Mouse (Mus musculus) thymus, adult 2 months (tissue): Measurements from ENCODE around the gene Ttll3. TPM values are rescaled to one million over a fixed set of nuclear protein-coding genes. Genes with fewer than 3 reads are reported as not detected.

Experiments used
- DNase-seq: peaks from one replicate; pipeline ENCODE4 v3.0.0; 2021
- H3K27ac ChIP-seq: fragments of 200-500 bp; 2 replicates; pipeline ENCODE4 v1.5.1; 2012; ENCODE audit warnings: low read length, control low read depth; ENCODE audit not compliant: control insufficient read depth, insufficient read depth
- H3K27me3 ChIP-seq: fragments of 200-500 bp; 2 replicates; pipeline ENCODE4 v1.6.1; 2012; ENCODE audit warnings: mild to moderate bottlenecking, low read length, moderate library complexity, mixed read lengths; ENCODE audit not compliant: control insufficient read depth, insufficient read depth
- H3K36me3 ChIP-seq: fragments of 200-500 bp; 2 replicates; pipeline ENCODE4 v1.6.1; 2012; ENCODE audit warnings: mild to moderate bottlenecking, low read length, moderate library complexity; ENCODE audit not compliant: control insufficient read depth, insufficient read depth
- H3K4me1 ChIP-seq: fragments of 200-500 bp; replicated peaks from 2 replicates; pipeline ENCODE4 v1.6.1; 2012; ENCODE audit warnings: low read length; ENCODE audit not compliant: control insufficient read depth, insufficient read depth
- H3K4me3 ChIP-seq: fragments of 200-500 bp; 2 replicates; pipeline ENCODE4 v1.5.1; 2012; ENCODE audit warnings: mild to moderate bottlenecking, low read length, control low read depth, moderate library complexity; ENCODE audit not compliant: control insufficient read depth, insufficient read depth
- CTCF ChIP-seq: fragments of 200-500 bp; IDR thresholded peaks from 2 replicates; pipeline ENCODE4 v1.5.1; 2012; ENCODE audit warnings: mild to moderate bottlenecking, control low read depth, low read length, moderate library complexity, borderline replicate concordance; ENCODE audit not compliant: control insufficient read depth, poor library complexity, insufficient read depth; ENCODE audit errors: extremely low read depth
- POLR2A ChIP-seq: fragments of 200-500 bp; IDR thresholded peaks from 2 replicates; pipeline ENCODE4 v1.6.1; 2012; ENCODE audit warnings: mild to moderate bottlenecking, low read length, control low read depth, moderate library complexity; ENCODE audit not compliant: control insufficient read depth, poor library complexity, insufficient read depth; ENCODE audit errors: extremely low read depth
- WGBS: fragments of 180-500 bp; shearing (Covaris S2); methylation state at CpG from one replicate; pipeline ENCODE4 v1.1.7; 2018; 5-methylcytosine and 5-hydroxymethylcytosine counted together
- polyA plus RNA-seq: library from polyadenylated mRNA; depleted of rRNA; stranded (reverse); fragments of >200 nt; gene quantifications from 2 replicates; pipeline ENCODE4 v1.2.3, GENCODE M21; 2012

Gene Ttll3
- polyA plus RNA-seq, 1 experiment: 43.1 TPM

DNA sequence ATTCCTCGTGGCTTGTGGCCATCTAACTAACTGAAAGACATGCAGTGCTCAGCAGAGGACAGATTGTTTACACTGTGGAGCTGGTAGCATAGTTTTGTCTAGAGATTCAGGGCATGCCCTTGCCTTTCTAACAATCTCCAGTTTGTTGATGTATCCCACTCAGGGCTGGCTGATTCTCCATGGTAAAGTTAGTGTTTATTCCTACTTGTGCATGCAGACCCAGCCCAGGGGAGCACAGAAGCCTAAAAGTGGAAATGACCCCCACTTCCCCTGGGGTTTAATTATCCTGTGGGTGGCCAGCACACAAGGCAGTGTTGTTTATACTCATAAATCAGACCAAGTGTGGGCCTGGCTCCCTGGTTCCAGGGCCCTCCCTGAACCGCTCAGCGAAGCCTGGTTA, 3.0 kb upstream of the Ttll3 start:
- no peak for TF ChIP-seq CTCF
- no peak for TF ChIP-seq POLR2A
- DNase-seq: no peak
- 71% methylated on average over 3 of the region's 3 CpGs for WGBS
- Histone ChIP-seq H3K36me3 (peaks cover 99% of the 10 kb centered on the region), H3K27ac (no peak overlapping the region), H3K4me1 (no peaks in the 10 kb centered on the region), H3K4me3 (no peak overlapping the region), H3K27me3 (no peaks in the 10 kb centered on the region)

- TF ChIP-seq POLR2A (no peak), CTCF (no peak)
- 96% methylated on average over 3 of the region's 3 CpGs for WGBS
- no peak for DNase-seq
- Histone ChIP-seq H3K27me3 (no peaks in the 10 kb centered on the region), H3K4me3 (no peak overlapping the region), H3K27ac (no peak overlapping the region), H3K36me3 (peaks cover 55% of the 10 kb centered on the region), H3K4me1 (no peaks in the 10 kb centered on the region; the same call in 1 of the 2 replicates)
Measured at GRCm38 (mm10) chr6:113390715-113391114, 1.7 kb downstream of the Ttll3 start.

- no peaks in the 10 kb centered on the region; the same call in 1 of the 2 replicates for H3K4me1 ChIP-seq
- no peak for DNase-seq
- H3K27me3 ChIP-seq: no peaks in the 10 kb centered on the region
- H3K4me3 ChIP-seq: no peak overlapping the region
- H3K27ac ChIP-seq: no peak overlapping the region
- WGBS: 36% methylated on average over 10 of the region's 10 CpGs
- H3K36me3 ChIP-seq: peaks cover 42% of the 10 kb centered on the region
- TF ChIP-seq CTCF: no peak
- TF ChIP-seq POLR2A: no peak
Measured at GRCm38 (mm10) chr6:113392015-113392386, 2.9 kb downstream of the Ttll3 start.

DNA sequence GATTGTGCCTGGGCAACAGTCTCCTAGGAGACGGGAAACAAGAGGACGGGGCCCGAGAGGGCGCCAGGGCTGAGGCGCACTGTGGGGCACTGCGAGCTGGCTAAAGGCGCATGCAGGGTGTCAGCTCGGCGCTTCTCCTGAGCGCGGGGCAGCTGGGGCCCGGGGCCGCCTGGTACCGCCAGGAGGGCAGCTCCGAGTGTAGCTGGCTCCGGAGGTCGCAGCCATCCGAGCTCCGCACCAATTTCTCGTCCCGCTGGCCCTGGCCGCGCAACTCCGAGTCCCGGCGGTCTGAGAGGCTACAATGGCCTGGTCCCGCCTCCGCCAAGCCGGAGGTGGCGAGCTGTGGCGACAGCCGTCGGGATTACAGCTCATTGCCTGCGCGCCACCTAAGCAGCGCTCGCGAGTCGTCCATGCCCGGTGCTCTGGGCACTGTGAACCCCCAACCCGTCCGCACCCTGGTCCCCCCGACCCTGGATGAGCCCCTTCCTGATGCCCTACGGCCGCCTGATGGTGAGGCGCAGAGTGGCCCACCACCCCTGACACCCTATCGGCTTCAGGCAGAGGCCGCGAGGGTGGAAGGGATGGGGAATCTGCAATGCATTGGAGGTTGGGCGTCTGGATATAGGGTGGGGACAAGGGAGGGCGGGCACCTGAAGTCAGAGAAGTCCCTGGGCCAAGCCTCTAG, 3.5 kb downstream of the Ttll3 start:
- H3K4me3 ChIP-seq: no peak overlapping the region
- H3K27ac ChIP-seq: no peak overlapping the region
- no peaks in the 10 kb centered on the region for H3K27me3 ChIP-seq
- H3K4me1 ChIP-seq: no peaks in the 10 kb centered on the region; the same call in 1 of the 2 replicates
- TF ChIP-seq POLR2A (no peak), CTCF (no peak)
- no peak for DNase-seq
- WGBS: 17% methylated on average over 51 of the region's 51 CpGs
- H3K36me3 ChIP-seq: peaks cover 37% of the 10 kb centered on the region

- H3K27ac ChIP-seq: no peak overlapping the region
- no peaks in the 10 kb centered on the region for H3K27me3 ChIP-seq
- no peak for TF ChIP-seq CTCF
- no peak for TF ChIP-seq POLR2A
- DNase-seq: no peak
- H3K4me1 ChIP-seq: no peaks in the 10 kb centered on the region; the same call in 1 of the 2 replicates
- H3K4me3 ChIP-seq: no peak overlapping the region
- 89% methylated on average over 6 of the region's 6 CpGs for WGBS
- H3K36me3 ChIP-seq: peaks cover 26% of the 10 kb centered on the region
Measured at GRCm38 (mm10) chr6:113393951-113394350, 4.9 kb downstream of the Ttll3 start.

DNA sequence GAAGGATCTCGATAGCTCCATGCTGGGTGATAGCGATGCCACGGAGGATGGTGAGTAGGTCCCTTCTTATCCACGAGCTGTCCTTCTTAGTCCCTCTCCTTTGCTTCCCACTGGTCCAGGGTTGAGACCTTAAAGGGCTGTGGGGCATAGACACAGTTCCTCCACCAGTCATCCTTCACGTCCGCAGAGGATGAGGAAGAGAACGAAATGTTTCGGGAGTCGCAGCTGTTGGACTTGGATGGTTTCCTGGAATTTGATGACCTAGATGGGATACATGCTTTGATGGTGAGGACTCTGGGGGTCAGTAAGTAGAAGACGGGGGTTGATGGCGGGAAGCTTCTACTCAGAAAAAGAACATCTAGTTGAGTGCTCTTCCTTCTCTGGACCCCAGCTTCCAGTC, 5.8 kb downstream of the Ttll3 start:
- TF ChIP-seq CTCF (no peak), POLR2A (no peak)
- H3K4me3 ChIP-seq: no peak overlapping the region
- H3K27ac ChIP-seq: no peak overlapping the region
- 96% methylated on average over 11 of the region's 11 CpGs for WGBS
- no peak for DNase-seq
- peaks cover 17% of the 10 kb centered on the region for H3K36me3 ChIP-seq
- H3K27me3 ChIP-seq: no peaks in the 10 kb centered on the region
- H3K4me1 ChIP-seq: no peaks in the 10 kb centered on the region; the same call in 1 of the 2 replicates

DNA sequence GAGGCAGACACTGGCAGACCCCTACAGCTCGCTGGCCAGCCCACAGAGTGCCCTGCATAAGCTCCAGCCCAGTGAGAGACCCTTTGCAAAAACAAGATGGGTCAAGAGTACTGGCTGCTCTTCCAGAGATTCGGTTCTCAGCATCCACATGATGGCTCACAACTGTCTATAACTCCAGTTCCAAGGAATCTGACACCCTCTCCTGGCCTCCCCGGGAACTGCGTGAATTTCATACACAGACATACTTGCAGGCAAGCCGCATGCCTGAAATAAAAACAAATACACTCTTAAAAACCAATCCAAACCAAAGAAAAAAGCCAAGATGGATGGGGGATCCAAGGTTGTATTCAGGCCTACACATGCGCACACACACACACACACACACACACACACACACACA, 6.4 kb downstream of the Ttll3 start:
- Histone ChIP-seq H3K4me1 (no peaks in the 10 kb centered on the region; the same call in 1 of the 2 replicates), H3K36me3 (peaks cover 10% of the 10 kb centered on the region), H3K4me3 (no peak overlapping the region), H3K27me3 (no peaks in the 10 kb centered on the region), H3K27ac (no peak overlapping the region)
- TF ChIP-seq CTCF: no peak
- TF ChIP-seq POLR2A: no peak
- no peak for DNase-seq
- WGBS: over 99% methylated on average over 6 of the region's 6 CpGs
